Mouse (Mus musculus) MEL-GATA-1-ER (cell line): ENCODE results near the gene Phldb3.

ENCODE experiments used
- DNase-seq: peaks from one replicate; pipeline ENCODE4 v3.0.0-alpha.2; 2012; ENCODE audit warnings: low read depth; ENCODE audit errors: extremely low read depth

The Phldb3 gene

DNA sequence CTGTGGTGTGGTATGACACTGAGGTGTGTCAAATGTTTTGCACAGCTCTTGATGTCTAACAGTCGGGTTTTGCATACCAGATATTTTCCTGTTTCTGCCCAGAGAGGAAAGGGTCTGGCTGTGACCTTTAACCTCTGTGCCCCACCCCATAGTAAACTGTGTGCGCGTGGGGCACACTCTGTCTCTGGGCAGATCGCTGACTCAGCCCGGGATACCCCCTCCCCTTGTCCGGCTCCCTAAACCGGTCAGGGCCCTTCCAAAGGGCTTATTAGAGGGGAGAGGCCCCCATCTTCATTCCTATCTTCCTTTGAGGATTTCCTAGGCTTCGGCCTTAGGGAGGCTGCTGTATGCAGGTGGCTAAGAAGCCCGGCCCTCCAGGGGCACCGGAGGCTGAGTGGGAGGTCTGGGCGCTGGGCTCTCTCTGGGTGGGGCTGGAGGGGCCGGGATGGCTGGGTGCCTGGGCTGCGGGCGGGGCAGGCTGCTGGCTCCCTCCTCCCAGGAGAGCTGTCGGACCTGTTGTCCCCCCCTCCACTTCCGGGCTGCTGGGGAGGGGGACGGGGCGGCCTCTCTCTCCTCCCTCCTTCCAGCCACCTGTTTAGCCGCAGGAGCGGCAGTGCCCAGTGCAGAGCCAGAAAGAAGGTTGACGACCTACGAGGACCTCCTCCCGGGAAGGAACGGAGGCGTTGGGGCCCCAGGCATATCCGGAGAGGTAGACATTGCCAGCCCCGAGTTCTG is at the start of gene Phldb3:
TSS of gene Phldb3 (plus strand) at position 620 of the 735 bp plus-strand sequence.
- DNase-seq, result no peak

DNA sequence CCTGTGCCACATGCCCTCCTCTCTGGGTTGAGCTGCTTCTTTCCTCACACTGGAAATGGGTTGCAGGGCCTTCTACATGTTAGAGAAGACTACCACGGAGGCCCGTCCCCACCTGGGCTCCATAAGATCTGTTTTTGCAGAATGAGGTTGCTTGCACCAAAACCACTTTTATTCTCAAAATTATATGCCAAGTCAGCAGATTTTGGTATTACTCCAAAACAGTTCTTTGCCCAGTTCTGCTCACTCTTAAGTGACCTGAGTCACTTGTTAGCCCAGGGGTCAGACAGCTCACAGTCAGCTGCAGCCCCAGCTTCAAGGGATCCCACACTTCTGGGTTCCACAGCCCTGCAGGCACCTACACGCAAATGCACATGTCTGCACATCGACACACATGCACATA is 49.1 kb upstream of the Phldb3 start:
- DNase-seq, result no peak

DNA sequence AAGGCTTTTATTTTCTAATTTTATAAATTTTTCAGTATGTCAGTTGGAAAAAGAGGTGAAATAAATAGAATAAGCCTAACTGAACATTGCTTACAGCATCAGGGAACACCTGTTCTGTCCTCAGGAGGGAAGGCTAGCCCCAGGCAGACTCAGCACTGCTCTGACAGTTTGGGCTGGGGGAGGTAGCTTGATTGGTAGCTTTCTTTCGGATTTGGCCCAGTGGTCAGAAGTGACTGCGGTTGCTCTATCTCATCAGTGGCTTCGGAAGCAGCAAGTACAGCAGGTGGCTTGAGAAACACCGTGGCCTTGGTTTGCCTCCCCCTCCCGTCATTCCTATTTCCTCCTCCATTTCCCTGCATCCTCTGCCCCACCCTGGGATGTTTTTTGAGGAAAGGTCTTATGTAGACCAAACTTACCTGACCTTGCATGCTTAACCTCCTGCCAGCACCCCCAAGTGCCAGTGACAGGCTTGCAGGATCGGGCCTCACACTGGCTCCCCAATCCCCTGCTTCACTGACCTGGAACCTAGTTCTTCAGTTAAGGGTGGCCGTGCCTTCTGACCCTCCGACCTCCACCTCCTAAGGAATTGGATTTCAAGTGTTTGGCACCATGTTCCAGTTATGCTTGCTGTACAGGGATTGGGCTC is 47.2 kb upstream of the Phldb3 start:
- no peak for DNase-seq

DNA sequence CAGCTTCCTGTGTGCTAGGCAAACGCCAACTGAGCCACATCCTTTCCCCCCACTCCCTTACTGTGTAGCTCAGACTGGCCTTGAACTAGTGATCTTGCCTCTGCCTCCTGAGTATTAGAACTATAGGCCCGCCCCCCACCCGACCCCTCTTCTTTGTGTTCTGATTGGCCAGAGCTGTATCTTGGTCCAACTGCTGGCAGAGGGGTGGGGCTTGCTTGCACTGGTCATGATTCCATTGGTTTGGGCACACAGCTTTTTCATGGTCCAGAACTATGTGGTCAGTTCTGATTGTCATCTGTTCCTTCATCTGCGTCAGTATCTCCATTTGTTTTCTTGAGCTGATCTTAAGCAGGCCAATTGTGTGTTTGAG is 46.7 kb upstream of the Phldb3 start:
- DNase-seq, result no peak

DNA sequence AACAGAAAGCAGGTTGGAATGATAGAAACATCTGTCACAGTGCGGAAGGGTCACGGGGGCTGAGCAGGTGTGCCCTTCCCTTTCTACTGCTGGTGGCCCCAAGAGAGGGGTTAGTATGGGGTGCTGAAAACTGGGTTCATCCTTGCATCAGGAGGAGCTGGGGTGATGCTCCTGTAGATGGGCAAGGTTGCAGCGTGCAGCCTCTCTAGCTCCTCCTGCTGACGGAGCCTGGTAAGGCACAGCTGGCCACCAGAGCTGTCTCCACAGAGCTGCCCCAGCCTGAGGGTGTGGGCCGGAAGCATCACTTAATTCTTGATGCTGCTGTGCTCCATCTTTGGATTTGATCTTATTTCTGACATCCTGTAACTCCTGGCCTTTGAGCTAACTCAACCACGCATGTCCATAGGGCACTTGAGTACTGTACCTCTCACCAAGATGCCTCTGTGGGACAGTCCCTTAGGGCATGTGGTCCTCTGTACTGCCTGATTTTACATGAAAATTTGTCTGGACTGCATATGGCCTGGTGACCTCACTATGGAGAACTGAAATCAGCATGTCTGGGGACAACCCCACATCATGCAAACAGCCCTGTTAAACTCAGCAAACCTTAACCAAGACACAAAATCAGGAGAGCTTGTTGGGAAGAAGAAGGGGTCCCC is 45.8 kb upstream of the Phldb3 start:
- DNase-seq, result no peak

DNA sequence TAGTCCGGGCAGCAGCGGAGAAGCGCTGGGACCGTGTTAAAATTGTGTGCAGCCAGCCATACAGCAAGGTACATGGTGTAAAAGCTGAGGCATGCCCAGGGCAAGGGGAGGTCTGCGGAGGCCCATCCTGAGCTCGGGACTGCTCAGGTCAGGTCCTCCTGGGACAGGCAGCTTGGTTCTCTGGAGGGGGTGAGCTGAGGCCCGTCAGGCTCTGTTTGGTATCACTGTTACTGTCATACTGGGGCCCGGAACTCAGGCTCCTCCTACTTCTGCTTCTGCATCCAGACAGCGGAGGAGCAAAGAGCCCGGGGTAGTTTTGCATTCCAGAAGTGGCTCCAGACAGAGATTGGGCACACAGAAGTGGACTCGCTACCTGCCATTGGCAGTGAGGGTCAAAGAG is 44.9 kb upstream of the Phldb3 start:
- DNase-seq, result no peak

DNA sequence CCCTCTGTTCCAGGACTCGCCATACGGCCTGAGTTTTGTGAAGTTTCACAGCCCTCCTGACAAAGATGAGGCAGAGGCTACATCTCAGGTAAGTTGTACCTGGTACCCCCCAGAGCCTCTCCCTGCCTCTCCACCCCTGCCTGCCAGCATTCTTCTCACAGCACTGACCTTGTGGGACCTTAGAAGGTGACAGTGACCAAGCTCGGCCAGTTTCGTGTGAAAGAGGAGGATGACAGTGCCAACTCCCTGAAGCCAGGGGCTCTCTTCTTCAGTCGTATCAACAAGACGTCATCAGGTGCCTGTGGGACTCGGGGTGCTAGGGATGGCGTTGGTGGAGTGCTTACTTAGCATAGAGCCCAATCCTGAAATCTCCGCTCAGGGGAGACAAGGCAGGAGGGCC is 44.4 kb upstream of the Phldb3 start:
- DNase-seq, result no peak

DNA sequence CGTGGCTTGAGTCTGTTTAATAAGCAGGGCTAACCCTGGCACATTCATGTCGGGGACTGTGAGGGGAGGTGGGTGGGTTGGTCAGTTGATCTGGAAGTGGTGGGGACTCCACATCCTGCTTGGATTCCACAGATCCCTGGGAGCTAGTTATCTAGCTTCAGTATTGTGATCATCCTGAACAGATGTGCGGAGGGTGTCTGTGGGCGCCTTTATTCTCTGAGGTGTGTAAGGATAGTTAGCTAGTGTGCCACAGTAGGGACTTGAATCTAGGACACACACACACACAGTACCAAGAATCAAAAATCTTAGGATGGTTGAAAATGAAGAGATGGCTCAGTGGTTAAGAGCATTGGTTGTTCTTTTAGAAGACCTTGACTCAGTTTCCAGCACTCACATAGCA is 42.1 kb upstream of the Phldb3 start:
- DNase-seq, result no peak

DNA sequence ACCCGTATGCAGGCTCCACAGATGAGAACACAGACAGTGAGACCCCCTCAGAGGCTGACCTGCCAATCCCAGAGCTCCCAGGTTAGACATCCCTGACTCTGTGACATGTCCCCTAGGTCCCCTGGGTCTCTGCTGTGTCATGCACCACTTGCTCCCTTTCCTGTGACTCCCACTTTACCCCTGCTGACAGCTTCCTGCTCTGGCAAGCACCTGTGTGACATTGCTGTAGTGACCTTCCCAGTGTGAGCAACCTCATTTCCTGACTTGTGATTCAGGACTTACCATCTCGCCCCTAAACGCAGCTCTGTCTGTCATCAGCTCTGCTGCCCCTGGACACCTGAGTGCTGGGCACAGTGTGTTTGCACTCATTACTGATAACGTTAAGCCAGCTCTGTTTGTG is 39.5 kb upstream of the Phldb3 start:
- DNase-seq, result no peak

DNA sequence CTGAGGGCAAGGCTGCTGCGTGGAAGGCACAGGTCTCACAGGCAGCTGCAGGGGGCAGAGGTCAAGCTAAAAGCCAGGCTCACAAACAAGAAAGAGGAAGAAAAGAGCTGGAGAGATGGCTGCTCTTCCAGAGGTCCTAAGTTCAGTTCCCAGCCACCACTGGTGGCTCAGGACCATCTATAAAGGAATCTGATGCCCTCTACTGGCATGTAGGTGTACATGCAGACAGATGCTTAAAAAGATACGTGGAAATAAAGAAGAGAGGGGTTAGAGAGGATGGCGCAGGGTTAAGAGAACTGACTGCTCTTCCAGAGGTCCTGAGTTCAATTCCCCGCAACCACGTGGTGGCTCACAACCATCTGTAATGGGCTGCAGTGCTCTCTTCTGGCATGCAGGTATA is 38.1 kb upstream of the Phldb3 start:
- no peak for DNase-seq

DNA sequence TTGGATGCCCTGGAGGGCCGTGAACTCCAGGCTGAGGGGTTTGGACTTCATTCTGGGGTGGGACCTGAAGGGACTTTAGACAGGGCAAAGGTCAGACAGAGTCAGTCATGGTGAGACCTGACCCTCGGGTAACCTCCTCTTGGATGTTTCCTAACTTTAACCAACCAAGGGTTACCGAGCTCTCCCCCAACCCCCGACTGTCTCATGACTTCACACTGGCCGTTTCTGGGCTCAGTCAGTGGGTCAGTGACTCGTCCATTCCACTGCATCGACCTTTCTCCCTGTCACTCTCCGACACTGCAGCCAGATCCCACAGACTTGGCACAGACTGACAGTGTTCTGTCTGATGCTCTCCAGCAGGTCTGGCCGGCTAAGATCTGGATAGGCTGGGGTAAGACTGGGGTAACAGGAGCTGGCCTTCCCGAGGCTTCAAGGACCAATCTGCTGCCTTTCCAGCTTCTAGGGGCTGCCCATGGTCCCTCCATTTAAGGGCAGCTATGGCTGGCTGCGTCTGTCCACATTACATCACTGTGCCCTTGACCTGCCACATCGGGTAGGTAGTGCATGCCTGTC is 36.3 kb upstream of the Phldb3 start:
- DNase-seq, result no peak

DNA sequence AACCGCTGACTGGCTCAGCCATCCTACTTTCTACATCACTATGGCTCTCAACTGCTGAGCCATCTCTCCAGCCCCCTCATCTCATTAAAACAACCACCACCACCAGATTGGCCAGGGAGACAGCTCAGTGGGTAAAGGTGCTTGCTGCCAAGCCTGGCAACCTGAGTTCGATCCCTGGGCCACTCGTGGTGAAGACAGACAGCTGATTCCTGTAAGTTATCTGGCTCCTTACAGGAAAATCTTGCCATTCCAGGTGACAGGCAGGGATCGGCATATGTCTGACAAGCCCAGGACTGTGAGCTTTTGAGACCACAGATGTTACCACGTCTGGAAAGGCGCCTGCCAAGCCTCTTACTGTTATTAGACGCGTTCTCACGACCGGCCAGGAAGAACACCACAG is 32.8 kb upstream of the Phldb3 start:
- DNase-seq, result no peak

DNA sequence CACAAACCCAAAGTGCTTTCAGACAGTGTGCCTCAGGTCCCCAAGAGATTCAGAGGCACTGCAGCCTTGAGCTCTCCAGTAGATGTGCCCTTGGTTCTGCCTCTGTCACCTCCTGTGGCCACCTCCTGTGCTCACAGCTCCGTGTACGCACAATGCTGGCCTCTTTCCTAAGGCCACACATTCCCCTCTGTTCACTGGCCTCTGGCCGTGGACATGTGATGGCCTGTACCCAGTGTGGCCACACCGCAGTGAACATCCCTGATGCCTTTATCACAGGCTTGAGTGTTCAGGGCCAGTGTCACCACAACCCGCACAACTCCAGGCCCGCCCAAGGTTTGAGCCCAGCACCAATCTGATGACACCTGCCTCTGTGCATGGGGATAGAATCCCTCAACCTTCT is 25.7 kb upstream of the Phldb3 start:
- DNase-seq, result no peak

DNA sequence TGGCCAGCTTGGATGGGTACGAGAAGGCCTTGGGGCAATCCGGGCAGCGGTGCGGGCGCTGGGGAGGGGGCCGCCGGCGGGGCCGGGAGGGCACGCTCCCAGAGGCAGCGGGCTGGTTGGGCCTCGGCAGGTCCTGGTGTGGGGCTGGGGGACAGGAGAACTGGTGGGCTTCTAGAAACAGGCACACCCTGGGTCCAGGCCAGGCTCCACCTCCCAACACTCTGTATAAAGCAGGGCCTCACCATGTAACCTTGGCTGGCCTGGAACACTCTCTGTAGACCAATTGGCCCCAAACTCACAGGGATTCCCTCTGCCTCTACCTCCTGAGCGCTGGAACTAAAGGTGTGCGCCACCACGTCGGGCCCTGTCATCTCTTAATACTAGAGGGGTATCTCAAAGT is 24.6 kb upstream of the Phldb3 start:
- DNase-seq, result no peak

DNA sequence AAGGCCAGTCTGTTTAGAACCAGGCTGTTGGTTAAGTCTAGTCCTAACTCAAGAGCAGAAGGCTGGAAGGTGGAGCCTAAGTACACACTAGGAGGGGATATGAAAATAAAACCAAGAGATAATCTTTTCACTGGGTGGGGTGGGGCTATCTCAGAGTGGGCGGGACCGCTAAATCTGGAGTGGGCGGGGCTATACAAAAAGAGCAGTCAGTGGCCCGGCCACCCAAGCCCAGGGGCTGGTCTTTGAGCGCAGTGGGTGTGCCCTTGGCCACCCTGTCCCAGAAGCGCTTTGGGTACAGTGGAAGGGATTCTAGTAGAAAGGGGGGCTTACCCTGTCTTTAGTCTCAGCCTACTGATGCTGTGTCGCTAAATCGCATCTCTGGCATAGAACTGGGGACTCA is 23.7 kb upstream of the Phldb3 start:
- no peak for DNase-seq

DNA sequence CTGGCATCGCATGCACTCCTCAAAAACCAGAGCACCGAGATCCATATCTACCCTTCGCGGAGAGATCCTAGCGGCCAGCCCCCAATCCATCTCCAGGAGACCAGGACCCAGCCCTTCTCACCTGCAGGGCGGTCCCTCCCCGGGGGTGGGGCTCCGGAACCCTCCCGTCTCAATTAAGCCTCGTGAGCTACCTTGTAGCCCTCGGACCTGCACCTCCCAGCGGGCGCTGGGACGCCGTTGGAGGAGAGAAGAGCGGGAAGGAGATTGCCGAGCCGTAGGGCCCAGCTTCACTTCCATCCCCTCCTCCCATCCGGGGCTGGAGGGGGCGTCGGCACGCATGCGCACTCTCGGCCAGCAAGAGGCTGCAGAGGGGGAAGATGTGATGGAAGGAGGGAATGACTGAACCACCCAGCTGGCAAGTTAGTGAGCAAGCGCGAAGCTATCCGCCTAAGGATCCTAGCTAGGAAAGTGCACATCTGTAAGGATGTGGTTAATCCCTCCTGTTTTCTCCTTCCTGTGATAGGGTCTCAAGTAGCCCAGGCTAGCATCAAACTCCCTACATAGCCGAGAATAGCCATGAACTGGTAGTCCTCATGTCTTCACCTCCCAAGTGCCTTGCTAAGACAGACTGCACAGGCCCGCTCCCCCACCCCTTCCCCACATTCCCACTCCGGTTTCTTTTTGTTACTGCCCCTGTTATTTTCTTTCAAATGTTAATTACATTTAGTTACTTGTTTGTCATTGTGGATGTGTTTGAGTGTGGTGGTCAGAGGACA is 23.0 kb upstream of the Phldb3 start, which contains the start of the genes Ethe1 and Zfp575:
TSS of gene Ethe1 (plus strand) at position 214 of the 776 bp plus-strand sequence.
TSS of gene Zfp575 (minus strand) at position 312 of the 776 bp plus-strand sequence.
- no peak for DNase-seq

DNA sequence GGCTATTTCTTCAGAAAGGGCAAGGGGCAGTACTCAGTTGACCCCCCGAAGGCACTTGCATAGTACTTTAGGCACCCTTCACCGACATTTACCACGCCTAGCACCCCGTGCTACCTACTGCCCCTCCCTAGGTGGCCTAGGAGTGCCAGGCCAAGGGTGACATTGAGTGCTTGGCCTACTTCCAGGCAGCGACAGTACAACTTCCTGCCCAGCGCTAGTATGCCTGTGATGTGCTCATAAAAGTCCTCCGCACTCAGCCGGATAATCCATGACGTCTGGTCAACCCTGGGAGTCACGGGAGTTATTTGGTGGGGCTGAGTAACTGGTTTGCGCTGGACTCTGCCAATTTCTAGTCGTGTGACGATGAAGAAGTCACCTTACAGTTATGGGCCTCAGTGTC is 22.2 kb upstream of the Phldb3 start:
- DNase-seq, result no peak

DNA sequence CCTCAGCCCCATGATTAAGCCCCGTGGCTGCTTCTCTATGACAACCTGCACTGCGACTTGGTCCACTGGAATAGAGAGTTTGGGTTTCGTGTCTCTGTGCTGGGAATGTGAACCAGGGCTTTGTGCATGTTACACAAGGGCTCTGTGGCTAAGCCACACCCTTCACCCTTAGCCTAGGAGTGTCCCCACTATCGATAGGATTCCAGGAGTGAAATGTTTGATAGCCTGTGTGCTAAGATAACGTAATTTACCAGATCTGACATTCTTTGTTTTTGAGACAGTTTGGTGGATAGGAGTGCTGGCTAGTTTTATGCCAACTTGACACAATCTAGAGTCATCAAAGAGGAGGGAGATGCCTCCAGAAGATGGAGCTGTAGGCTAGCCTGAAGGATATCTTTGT is 18.8 kb upstream of the Phldb3 start:
- DNase-seq, result no peak

DNA sequence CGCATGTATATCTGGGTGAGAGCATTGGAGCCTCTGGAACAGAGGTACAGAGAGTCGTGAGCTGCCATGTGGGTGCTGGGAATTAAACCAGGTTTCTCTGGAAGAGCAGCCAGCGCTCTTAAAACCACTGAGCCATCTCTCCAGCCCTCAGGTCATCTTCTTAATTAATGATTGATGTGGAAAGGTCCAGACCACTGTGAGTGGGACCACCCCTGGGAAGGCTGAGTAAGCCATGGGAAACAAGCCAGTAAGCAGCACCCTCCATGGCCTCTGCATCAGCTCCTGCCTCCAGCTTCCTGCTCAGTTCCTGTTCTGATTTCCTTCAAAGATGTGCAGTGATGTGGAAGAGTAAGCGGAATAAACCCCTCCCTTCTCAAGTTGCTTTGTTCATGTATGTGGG is 18.4 kb upstream of the Phldb3 start:
- DNase-seq, result no peak

DNA sequence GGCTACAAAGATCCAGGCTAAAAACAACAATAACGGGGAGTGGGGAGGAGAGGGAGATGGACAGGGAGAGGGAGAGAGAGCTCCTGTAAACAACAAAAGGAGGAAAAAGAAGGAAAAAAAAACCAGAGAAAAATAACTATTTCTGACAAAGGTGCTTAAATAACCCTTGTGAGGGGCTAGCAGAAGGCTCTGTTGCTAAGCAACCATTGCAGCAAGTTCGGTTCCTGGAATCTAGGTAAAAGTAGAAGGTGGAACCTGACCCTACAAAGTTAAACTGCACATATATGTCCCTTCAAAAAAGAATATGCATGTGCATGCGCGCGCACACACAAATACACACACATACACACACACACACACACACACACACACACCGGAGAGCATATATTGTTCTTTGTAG is 17.8 kb upstream of the Phldb3 start:
- DNase-seq, result no peak

DNA sequence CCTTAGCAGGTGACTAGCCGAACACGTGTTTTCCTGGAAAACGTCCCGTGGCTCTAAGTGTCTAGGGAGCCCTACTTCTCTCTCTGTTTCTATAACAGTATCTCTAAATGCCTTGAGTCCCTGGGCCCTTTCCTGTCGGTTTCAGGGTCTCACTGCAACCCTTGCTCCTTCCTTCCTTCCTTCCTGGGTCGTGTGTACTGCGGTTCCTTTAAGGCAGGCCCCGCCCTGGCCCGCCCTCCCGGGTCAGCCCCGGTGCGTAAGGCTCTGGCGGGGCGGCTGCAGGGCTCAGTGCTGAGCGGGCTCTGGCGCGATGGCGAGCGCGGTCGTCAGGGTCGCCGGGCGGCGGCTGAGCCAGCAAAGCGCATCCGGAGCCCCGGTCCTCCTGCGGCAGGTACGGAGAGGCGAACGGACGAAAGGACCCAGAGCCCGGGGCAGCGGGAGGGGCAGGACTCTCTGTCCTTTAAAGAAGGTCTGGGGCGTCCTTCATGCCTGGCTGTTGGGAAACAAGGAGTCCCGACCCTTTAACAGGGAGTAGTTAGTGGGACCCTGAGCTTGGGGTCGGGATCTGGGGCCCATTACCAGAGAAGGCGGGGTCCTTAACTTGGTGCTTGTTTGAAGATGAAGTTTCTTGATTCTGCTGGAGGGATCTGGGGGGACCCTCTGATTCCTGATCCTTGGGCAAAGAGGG is 16.8 kb upstream of the Phldb3 start:
- DNase-seq, result no peak
